Mouse (Mus musculus) layer of hippocampus, postnatal 10 days (tissue): Measurements from ENCODE around the gene Txndc16. TPM values are rescaled to one million over a fixed set of nuclear protein-coding genes. Genes with fewer than 3 reads are reported as not detected.

Experiments
- DNase-seq, 2 experiments: peaks; one replicate each; pipeline ENCODE4 v3.0.0; 2021; ENCODE audit warnings: low spot score in 2 of 2
- total RNA-seq, 2 experiments: library from RNA; stranded (reverse); gene quantifications; 2 replicates each; pipeline ENCODE4 v1.2.3; 2021

Gene Txndc16
- total RNA-seq, 2 experiments from 2014 or later: 67.8 to 68.8 TPM

DNA sequence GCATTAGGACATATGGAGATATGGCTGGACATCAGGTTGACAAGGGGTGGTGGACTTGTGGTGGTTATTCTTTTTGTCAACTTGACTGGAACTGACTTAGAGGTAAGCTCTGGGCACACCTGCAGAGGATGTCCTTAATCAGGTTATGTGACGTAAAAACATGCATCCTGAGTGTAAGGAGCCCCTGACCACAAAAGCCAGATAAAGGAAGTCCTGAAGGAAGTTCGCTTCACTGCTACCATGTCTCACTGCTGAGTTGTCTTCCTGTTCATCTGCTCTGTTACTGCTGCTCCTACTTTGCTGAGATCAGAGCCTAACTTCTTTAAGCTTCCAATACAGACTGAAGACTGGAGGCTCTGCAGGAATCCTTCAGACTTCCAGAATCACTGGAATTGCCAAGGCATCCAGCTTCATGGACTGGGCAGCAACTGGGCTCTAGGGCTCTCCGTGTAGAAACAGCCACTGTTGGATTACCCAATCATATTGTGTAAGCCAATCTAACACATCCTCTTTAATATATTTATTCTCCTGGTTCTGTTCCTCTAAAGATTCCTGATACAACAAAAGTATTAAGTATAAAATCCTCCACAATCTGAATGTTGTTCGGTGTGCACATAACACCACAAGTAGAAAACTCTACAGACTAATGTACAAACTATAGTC lies 64.5 kb downstream of the Txndc16 start:
- no peak for DNase-seq

- DNase-seq: no peak
Observed at GRCm38 (mm10) chr14:45153258-45153657, 66.9 kb downstream of the Txndc16 start.

- DNase-seq: peak; percentile 42 to 62
Observed at GRCm38 (mm10) chr14:45142511-45142910, 77.6 kb downstream of the Txndc16 start.

- DNase-seq: peak; percentile 17 to 26
Observed at GRCm38 (mm10) chr14:45140344-45141080, 79.6 kb downstream of the Txndc16 start.

DNA sequence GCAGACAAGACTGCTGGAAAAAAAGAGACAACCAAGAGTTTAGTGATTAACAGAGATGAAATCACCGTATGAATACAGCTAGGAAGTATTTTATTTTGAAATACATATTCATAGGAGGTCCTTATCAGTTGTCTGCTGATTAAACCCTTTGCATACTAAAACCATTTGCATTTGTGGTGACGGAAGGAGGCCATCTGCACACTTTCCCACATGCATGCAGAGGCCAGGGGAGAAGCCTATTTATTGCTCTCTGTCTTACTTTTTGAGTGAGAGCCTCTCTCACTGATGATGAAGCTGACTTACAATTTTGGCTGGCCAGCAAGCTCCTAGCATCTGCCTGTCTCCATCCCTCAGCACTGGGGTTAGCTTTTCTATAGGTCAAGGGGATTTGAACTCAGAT lies 84.2 kb downstream of the Txndc16 start:
- no peak for DNase-seq

DNA sequence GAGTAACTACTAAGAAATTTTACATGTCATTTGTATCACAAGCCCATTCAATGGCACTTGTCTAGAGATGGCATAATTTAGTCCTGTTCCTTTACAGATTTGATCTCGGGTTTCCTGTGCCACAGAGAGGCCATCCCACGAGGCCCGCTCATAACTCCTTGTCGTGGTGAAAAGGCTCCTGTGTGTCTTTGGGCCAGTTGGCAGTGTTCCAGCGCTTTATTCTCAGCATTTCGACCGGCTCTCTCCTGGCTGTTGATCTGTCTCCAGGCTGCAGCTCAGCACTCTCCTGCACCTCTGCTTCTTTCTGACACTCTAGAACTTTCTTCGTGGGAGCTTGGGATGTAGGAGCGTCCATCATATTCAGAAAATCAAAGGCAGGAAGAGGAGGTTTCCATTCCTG lies 84.6 kb downstream of the Txndc16 start:
- no peak for DNase-seq

GRCm38 (mm10) chr14:45118359-45118758 lies 101.8 kb downstream of the Txndc16 start:
- DNase-seq: no peak

GRCm38 (mm10) chr14:45102201-45102600 lies 117.9 kb downstream of the Txndc16 start:
- DNase-seq: no peak

GRCm38 (mm10) chr14:45092327-45092726 lies 127.8 kb downstream of the Txndc16 start:
- DNase-seq: no peak

GRCm38 (mm10) chr14:45090011-45090410 lies 130.1 kb downstream of the Txndc16 start:
- no peak for DNase-seq

DNA sequence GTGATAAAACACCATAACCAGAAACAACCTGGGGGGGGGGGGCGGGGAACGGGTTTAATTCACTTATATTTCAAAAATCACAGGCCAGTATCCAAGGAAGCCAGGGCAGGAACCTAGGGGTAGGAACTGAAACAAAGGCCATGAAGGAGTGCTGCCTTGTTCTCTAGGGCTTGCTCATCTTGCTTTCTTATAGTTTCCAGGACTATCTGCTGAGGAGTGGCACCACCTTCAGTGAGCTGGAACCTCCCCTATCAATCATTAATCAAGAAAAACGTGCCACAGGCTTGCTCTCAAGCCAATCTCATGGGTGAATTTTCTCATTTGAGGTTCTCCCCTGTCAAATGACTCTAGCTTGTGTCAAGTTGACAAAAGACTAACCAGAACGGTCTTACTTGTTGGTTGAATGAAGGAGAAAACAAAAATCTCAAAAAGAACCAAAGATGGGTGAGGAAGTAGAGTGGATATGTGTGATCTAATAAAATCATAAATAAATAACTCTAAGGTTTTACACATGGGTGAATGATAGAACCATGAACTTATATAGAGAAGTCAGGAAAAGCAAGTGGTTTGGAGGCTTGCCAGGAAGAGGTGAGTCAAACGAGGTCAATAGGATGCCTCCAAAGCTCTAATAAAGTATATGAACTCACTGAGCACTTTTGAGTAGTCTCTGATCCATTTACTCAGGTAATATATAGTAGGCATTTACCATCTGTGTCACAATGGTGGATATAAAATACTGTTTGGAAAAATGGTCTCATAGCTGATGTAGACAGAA lies 134.3 kb downstream of the Txndc16 start:
- DNase-seq: no peak

DNA sequence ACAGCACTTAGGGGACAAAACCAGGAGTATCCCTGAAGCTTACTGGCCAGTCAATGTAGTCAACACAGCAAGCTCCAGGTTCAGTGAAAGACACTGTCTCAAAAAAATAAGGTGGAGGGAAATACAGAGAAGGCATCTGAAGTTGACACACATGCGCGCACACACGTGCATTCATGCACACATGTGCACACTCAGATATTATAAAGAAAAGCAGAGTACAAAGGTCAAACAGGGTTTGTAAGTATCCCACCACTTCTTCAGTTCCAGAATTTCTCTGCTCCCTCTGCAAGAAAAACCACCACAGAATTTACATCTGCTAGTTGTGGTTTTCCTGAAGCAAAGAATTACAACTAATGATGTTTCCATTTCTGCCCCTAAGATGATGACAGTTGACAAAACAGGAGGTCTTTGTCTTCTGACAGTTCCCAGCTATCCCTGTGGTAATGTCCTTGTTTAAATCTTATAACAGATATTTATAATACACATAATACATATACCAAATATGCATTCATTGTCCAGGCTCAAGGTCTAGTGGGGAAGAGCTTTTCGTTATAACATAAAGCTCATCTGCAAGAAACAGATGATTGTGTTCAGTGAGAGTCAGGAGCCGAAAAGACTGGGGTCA lies 135.4 kb downstream of the Txndc16 start:
- DNase-seq: no peak

DNA sequence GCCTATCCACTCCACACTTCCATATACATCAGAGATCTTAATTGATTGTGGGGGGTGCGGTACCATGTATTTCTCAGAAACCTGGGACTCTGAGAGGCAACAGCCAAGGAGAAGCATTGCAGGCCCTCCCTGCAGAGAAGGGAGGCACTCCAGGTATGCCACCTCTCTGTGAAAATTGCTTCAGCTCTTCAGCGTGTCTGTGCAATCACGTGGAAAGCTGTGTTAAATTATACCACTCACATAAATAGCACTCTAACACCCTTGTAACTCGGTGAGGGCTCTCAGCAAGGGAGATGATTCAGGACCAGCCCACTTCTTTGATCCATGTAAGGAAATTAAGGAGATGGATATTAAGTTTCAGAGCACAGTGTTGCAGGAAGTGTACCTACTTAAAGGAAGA lies 136.6 kb downstream of the Txndc16 start:
- no peak for DNase-seq

Other genes with a start within 250 kb of the Txndc16 start
- gene Ptger2, start 232.1 kb downstream of the Txndc16 start, total RNA-seq: under 1 TPM; 0.21 to 0.38 TPM
- 10 to 100 TPM; 24.5 to 27.9 TPM for gene Gpr137c, start 611 bp downstream of the Txndc16 start, total RNA-seq
- 10 to 100 TPM; 23.4 to 25.5 TPM for gene Ero1l, start 98.4 kb upstream of the Txndc16 start, total RNA-seq
- 100 to 1,000 TPM; 102 to 112 TPM for gene Psmc6, start 109.5 kb upstream of the Txndc16 start, total RNA-seq
- gene Styx, start 130.8 kb upstream of the Txndc16 start, total RNA-seq: 10 to 100 TPM; 19.1 to 20.1 TPM
- gene Gnpnat1, start 184.6 kb upstream of the Txndc16 start, total RNA-seq: 10 to 100 TPM; 14.9 to 15.9 TPM